Mouse (Mus musculus) granulocyte monocyte progenitor cell, adult 5-6 weeks (primary cell): ENCODE measurements at regions not wholly inside any gene's neighbourhood (a gene's known extent, or its start where the extent isn't known, plus 50 kb on each side); places are given as distances from the start of the nearest gene placed in this dataset.

Experiments
- ATAC-seq: replicated peaks from 2 replicates; pipeline ENCODE4 v1.8.0; 2016; ENCODE audit warnings: mild to moderate bottlenecking, moderate TSS enrichment, inconsistent platforms; ENCODE audit not compliant: poor library complexity, severe bottlenecking

DNA sequence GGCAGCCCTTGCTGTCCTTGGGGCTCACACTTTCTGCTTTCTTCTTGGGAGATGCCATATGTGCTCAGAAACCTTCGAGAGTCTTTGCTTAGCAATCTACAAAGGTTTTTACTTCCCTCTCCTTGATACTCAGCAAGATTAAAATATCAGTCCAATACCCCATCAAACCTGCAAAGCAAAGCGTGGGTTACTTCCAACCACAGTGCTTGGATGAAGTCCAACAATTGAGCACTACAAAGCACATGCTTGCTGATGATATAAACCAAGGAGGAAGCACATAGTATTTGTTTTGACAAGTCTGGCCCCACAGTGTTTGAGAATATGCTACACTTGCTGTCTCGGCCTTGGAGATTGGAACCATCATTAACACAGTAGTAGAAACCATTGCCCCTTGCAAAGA lies 738.1 kb upstream of the Arrdc4 start:
- no peak for ATAC-seq

DNA sequence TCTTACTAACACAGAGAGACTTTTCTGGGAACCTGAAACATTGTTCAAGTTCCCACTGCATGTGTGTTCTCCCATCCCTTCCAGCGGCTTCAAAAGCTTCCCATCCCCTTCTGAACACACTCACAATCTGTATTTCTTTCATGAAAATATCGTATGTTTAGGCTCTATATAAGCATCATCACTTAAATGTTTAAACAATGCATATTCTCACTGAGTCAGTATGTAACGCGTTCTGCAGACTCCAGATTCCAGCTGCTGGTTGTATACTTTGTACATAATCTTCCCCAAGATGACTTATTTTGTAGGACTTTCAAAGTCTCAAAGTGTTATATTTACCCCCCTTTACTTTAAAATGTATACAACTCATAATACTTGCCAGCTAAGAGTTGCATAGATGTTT lies 735.5 kb upstream of the Arrdc4 start:
- no peak for ATAC-seq
